Mouse (Mus musculus) adrenal gland, adult (tissue): Measurements from ENCODE around the gene Ndufb8.
A peak's percentile ranks its signal among the peaks of the same experiment; 100 is the strongest.

Source experiments
- DNase-seq, 2 experiments: peaks; one replicate each; pipeline ENCODE4 v3.0.0; 2022 to 2023; ENCODE audit warnings: low spot score in 1 of 2; ENCODE audit not compliant: inconsistent age in 2 of 2

Ndufb8 gene

GRCm38 (mm10) chr19:44554861-44555590, at the start of gene Ndufb8:
Gene Ndufb8, minus strand, starts transcription at chr19:44555440.
- DNase-seq, result peak; percentile 96 to 98

GRCm38 (mm10) chr19:44594180-44594579, 38.9 kb upstream of the Ndufb8 start:
- no peak for DNase-seq

- no peak for DNase-seq
Observed at GRCm38 (mm10) chr19:44591638-44592037, 36.4 kb upstream of the Ndufb8 start.

GRCm38 (mm10) chr19:44590992-44591391, 35.8 kb upstream of the Ndufb8 start:
- DNase-seq, result no peak

GRCm38 (mm10) chr19:44589591-44590223, 34.5 kb upstream of the Ndufb8 start:
- DNase-seq, result no peak

- no peak for DNase-seq
Observed at GRCm38 (mm10) chr19:44588036-44588435, 32.8 kb upstream of the Ndufb8 start.

GRCm38 (mm10) chr19:44582638-44583309, 27.5 kb upstream of the Ndufb8 start:
- peak; percentile 89 to 96 for DNase-seq

GRCm38 (mm10) chr19:44582103-44582502, 26.9 kb upstream of the Ndufb8 start:
- no peak for DNase-seq

GRCm38 (mm10) chr19:44578038-44578437, 22.8 kb upstream of the Ndufb8 start:
- DNase-seq, result no peak

GRCm38 (mm10) chr19:44576275-44576674, 21.0 kb upstream of the Ndufb8 start:
- no peak for DNase-seq

- DNase-seq, result no peak
Observed at GRCm38 (mm10) chr19:44567763-44568162, 12.5 kb upstream of the Ndufb8 start.

GRCm38 (mm10) chr19:44564006-44564405, 8.8 kb upstream of the Ndufb8 start:
- no peak for DNase-seq

GRCm38 (mm10) chr19:44562652-44563206, 7.5 kb upstream of the Ndufb8 start, which contains the start of gene Hif1an:
Gene Hif1an, plus strand, starts transcription at chr19:44562850.
- DNase-seq, result peak; percentile 94 to 98

- peak in 1 of 2 experiments; percentile 21 for DNase-seq
Observed at GRCm38 (mm10) chr19:44554490-44554860, 765 bp downstream of the Ndufb8 start.

- DNase-seq, result no peak
Observed at GRCm38 (mm10) chr19:44553286-44553685, 2.0 kb downstream of the Ndufb8 start.

GRCm38 (mm10) chr19:44552731-44553130, 2.5 kb downstream of the Ndufb8 start, which contains the start of gene Gm20538:
Gene Gm20538, minus strand, starts transcription at chr19:44552831.
- DNase-seq, result no peak

GRCm38 (mm10) chr19:44545321-44546041, 9.8 kb downstream of the Ndufb8 start, which contains the start of gene Sec31b:
Gene Sec31b, minus strand, starts transcription at chr19:44545864.
- DNase-seq, result peak; percentile 70 to 88

GRCm38 (mm10) chr19:44544775-44545174, 10.5 kb downstream of the Ndufb8 start:
- DNase-seq, result peak; percentile 65 to 89

- no peak for DNase-seq
Observed at GRCm38 (mm10) chr19:44544372-44544771, 10.9 kb downstream of the Ndufb8 start.

- no peak for DNase-seq
Observed at GRCm38 (mm10) chr19:44542694-44543178, 12.5 kb downstream of the Ndufb8 start.

- DNase-seq, result no peak
Observed at GRCm38 (mm10) chr19:44537416-44537815, 17.8 kb downstream of the Ndufb8 start.
